Mouse (Mus musculus) liver, postnatal 0 days (tissue): ENCODE measurements at regions not wholly inside any gene's neighbourhood (a gene's known extent, or its start where the extent isn't known, plus 50 kb on each side); places are given as distances from the start of the nearest gene placed in this dataset.

ENCODE experiments used
- CTCF ChIP-seq: sonication (generic); IDR thresholded peaks from 2 replicates; pipeline ENCODE4 v1.5.1; 2016; ENCODE audit warnings: antibody characterized with exemption, low read depth
- EP300 ChIP-seq: IDR thresholded peaks from 2 replicates; pipeline ENCODE4 v1.6.1; 2016; ENCODE audit warnings: antibody characterized with exemption, low read depth, mild to moderate bottlenecking

DNA sequence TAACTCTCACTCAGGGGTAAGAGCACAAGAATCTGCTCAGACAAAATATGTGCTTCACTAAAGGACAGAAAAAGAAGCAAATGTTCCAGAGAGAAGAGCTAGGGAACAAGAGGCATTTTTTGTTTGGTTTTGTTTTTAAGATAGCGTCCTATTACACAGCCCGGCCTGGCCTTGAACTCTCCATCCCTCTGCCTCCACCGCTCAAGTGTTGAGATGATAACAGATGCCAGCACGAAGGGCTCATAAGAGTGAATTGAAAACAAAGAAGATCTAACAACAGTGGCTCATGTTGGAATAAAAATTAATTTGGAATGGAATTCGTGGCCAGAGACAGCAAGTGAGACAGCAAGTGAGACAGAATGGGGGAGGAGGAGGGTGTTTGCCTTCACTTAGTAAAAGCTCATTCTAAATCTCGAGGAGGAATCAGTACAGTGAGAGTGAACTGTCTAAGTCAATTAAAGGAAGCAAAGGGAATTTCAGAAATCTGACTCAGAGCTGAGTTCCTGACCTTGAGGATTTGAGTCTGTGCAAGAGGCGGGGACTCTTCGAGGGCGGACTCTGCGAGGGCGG, 116.3 kb upstream of the Mrps22 start:
- TF ChIP-seq CTCF (no peak), EP300 (no peak)
